In genomic region chr2:140705278-140705677, GRCm38 (mm10) we compare ENCODE assay signal across 19 mouse cellular contexts. TPM values are rescaled to one million over a fixed set of nuclear protein-coding genes. Genes with fewer than 3 reads are reported as not detected.
DNase-seq lines count a peak whose midpoint lies in the region; ATAC-seq and TF ChIP-seq lines count a peak whose summit lies in the region.
"Had no signal": no experiment of that assay in that cellular context is flagged by ENCODE, and none has a peak within 500 bp of the region (broad histone marks: within the 10 kb centered on the region; RNA-seq: fewer than 3 reads in every experiment).

No protein-coding gene starts in this region.

- H3K4me3 ChIP-seq in embryonic facial prominence, embryonic 14.5 days (ENCODE audit: low read depth, low read length), result no peak overlapping the region
- no peak overlapping the region for H3K4me3 ChIP-seq in hindbrain, postnatal 0 days (ENCODE audit: low read length)
- no peak overlapping the region for H3K4me3 ChIP-seq in midbrain, embryonic 13.5 days (replicated peaks)
- H3K4me3 ChIP-seq: erythroblast, embryonic 14.5 days; layer of hippocampus, adult 2 months had no signal

- no peak overlapping the region for H3K4me2 ChIP-seq in embryonic facial prominence, embryonic 14.5 days (ENCODE audit: low read depth, low read length)
- no peak overlapping the region for H3K4me2 ChIP-seq in hindbrain, postnatal 0 days (ENCODE audit: low read depth, low read length)
- no peak overlapping the region for H3K4me2 ChIP-seq in midbrain, embryonic 13.5 days (replicated peaks)
- H3K4me2 ChIP-seq: heart, embryonic 11.5 days had no signal

- H3K9me3 ChIP-seq in embryonic facial prominence, embryonic 14.5 days (ENCODE audit: control insufficient read depth, low read length), result no peaks in the 10 kb centered on the region
- H3K9me3 ChIP-seq in hindbrain, postnatal 0 days (ENCODE audit: low read length), result no peaks in the 10 kb centered on the region
- no peaks in the 10 kb centered on the region for H3K9me3 ChIP-seq in midbrain, embryonic 13.5 days

- H3K9ac ChIP-seq in embryonic facial prominence, embryonic 14.5 days (ENCODE audit: low read depth, low read length), result no peak overlapping the region
- H3K9ac ChIP-seq in hindbrain, postnatal 0 days (replicated peaks; ENCODE audit: low read length), result no peak overlapping the region
- H3K9ac ChIP-seq in midbrain, embryonic 13.5 days (replicated peaks), result no peak overlapping the region
- H3K9ac ChIP-seq: liver, embryonic 14.5 days had no signal

- 23% methylated on average over 2 of the region's 2 CpGs for WGBS in embryonic facial prominence, embryonic 14.5 days
- WGBS in hindbrain, postnatal 0 days, result 15% methylated on average over 2 of the region's 2 CpGs
- WGBS in midbrain, embryonic 13.5 days, result 1% methylated on average over 2 of the region's 2 CpGs

- 0 out of 2 replicates have a peak, but pooled peaks cover 10% of the 10 kb centered on the region for H3K4me1 ChIP-seq in embryonic facial prominence, embryonic 14.5 days (ENCODE audit: control insufficient read depth, insufficient read depth, low read length)
- H3K4me1 ChIP-seq in hindbrain, postnatal 0 days (ENCODE audit: insufficient read depth, low read length), result no peaks in the 10 kb centered on the region
- H3K4me1 ChIP-seq in midbrain, embryonic 13.5 days (replicated peaks), result peaks cover 25% of the 10 kb centered on the region

- DNase-seq in embryo, embryonic 10.5 days (ENCODE audit: low spot score), result peak; percentile 73
- peak; percentile 60 for DNase-seq in embryonic facial prominence, embryonic 14.5 days (ENCODE audit: low spot score)
- peak; percentile 18 for DNase-seq in hindbrain, postnatal 0 days (ENCODE audit: low spot score)
- no peak for DNase-seq in left cerebral cortex, adult 8-10 months (ENCODE audit: low spot score in 2 of 2)
- DNase-seq in lung, postnatal 36 days, result no peak
- DNase-seq in frontal cortex, adult 2 months (ENCODE audit: extremely low spot score in 1 of 2, low spot score in 1 of 2), result no peak
- DNase-seq: adrenal gland, postnatal 10 days; cerebellum, postnatal 36 days; gastrocnemius, postnatal 10 days; heart, postnatal 4 days; kidney, adult 8-10 months; lung, postnatal 10 days had no signal

- no peaks in the 10 kb centered on the region for H3K36me3 ChIP-seq in embryonic facial prominence, embryonic 14.5 days (ENCODE audit: control insufficient read depth, insufficient read depth, low read length)
- H3K36me3 ChIP-seq in hindbrain, postnatal 0 days (ENCODE audit: insufficient read depth, low read length), result no peaks in the 10 kb centered on the region
- no peaks in the 10 kb centered on the region for H3K36me3 ChIP-seq in midbrain, embryonic 13.5 days

- TF ChIP-seq CTCF in hindbrain, postnatal 0 days (IDR thresholded peaks at IDR 0.05; ENCODE audit: low read depth), result no peak

- ATAC-seq in embryonic facial prominence, embryonic 14.5 days (ENCODE audit: low read depth), result peak; percentile 78
- ATAC-seq in hindbrain, postnatal 0 days, result no peak
- peak; percentile 60 for ATAC-seq in midbrain, embryonic 13.5 days

- no peak overlapping the region for H3K27ac ChIP-seq in embryonic facial prominence, embryonic 14.5 days (replicated peaks; ENCODE audit: low read depth, low read length)
- no peak overlapping the region for H3K27ac ChIP-seq in hindbrain, postnatal 0 days
- H3K27ac ChIP-seq in midbrain, embryonic 13.5 days, result no peak overlapping the region
- H3K27ac ChIP-seq: layer of hippocampus, adult 2 months; liver, embryonic 14.5 days had no signal

- H3K27me3 ChIP-seq in embryonic facial prominence, embryonic 14.5 days (replicated peaks; ENCODE audit: control insufficient read depth, insufficient read depth, low read length), result no peaks in the 10 kb centered on the region
- no peaks in the 10 kb centered on the region for H3K27me3 ChIP-seq in hindbrain, postnatal 0 days (ENCODE audit: insufficient read depth, low read length)
- H3K27me3 ChIP-seq in midbrain, embryonic 13.5 days, result no peaks in the 10 kb centered on the region

RNA-seq across cellular contexts. Expression of gene Flrt3, which starts 34.0 kb away (rescaled TPM):
- polyA plus RNA-seq in embryonic facial prominence, embryonic 14.5 days (2014; fragmentation: Nextera tagmentation; extraction: Ambion mirVana), result 43.1 and 58.6 TPM in 2 replicates
- 22.6 and 32.1 TPM in 2 replicates for total RNA-seq in hindbrain, postnatal 0 days (2014; rRNA removed)
- 21.6 and 21.9 TPM in 2 replicates for polyA plus RNA-seq in hindbrain, postnatal 0 days (2015; fragmentation: Nextera tagmentation; extraction: Ambion mirVana)
- 61.5 and 62.3 TPM in 2 replicates for polyA plus RNA-seq in midbrain, embryonic 13.5 days (2015; fragmentation: Nextera tagmentation; extraction: Ambion mirVana)
- 10 to 100 TPM; 25.2 to 31.9 (median 30.2) TPM for total RNA-seq in left cerebral cortex, adult 8-10 months (2022)
- polyA plus RNA-seq in frontal cortex, adult 2 months (2012; rRNA removed), result 6.8 and 8.4 TPM in 2 replicates
- total RNA-seq: MEL; neutrophil, adult 5-6 weeks had no signal

Comparison
In these comparisons a context has a peak if more than half of its experiments do, and no peak if none do; other contexts are left out.
1. DNase-seq: peak in embryo, embryonic 10.5 days (single experiment), embryonic facial prominence, embryonic 14.5 days (single experiment) and hindbrain, postnatal 0 days (single experiment); none in left cerebral cortex, adult 8-10 months (0 of 2), lung, postnatal 36 days (single experiment) and frontal cortex, adult 2 months (0 of 2).